Mouse (Mus musculus) limb, embryonic 13.5 days (tissue): Measurements from ENCODE around the gene Frg2f1. TPM values are rescaled to one million over a fixed set of nuclear protein-coding genes. Genes with fewer than 3 reads are reported as not detected.
"Not testable (repeated sequence)": the region's sequence is repeated elsewhere in the genome, so short reads cannot be mapped to it uniquely, and the experiment has no call there.

Source experiments
- ATAC-seq: fragments of 200-750 bp; cut with Nextera tagmentation; 2 replicates; pipeline ENCODE4 v1.8.0; 2017; ENCODE audit warnings: low read depth, moderate number of reproducible peaks, moderate TSS enrichment; ENCODE audit not compliant: low FRiP score
- H3K27ac ChIP-seq: fragments of 300-500 bp; sonication (generic); 2 replicates; pipeline ENCODE4 v1.5.1; 2015; ENCODE audit warnings: inconsistent platforms, mild to moderate bottlenecking, moderate library complexity
- H3K27me3 ChIP-seq: fragments of 300-500 bp; sonication (generic); 2 replicates; pipeline ENCODE4 v1.6.1; 2015; ENCODE audit warnings: mild to moderate bottlenecking, inconsistent platforms
- H3K36me3 ChIP-seq: fragments of 300-500 bp; sonication (generic); 2 replicates; pipeline ENCODE4 v1.6.1; 2015; ENCODE audit warnings: inconsistent platforms, mild to moderate bottlenecking, moderate library complexity
- H3K4me1 ChIP-seq: fragments of 300-500 bp; sonication (generic); 2 replicates; pipeline ENCODE4 v1.6.1; 2015; ENCODE audit warnings: inconsistent platforms
- H3K4me2 ChIP-seq: fragments of 300-500 bp; sonication (generic); replicated peaks from 2 replicates; pipeline ENCODE4 v1.6.1; 2015; ENCODE audit warnings: inconsistent platforms, mild to moderate bottlenecking, moderate library complexity
- H3K4me3 ChIP-seq: fragments of 300-500 bp; sonication (generic); 2 replicates; pipeline ENCODE4 v1.5.1; 2015; ENCODE audit warnings: moderate library complexity, mild to moderate bottlenecking, inconsistent platforms
- H3K9ac ChIP-seq: fragments of 300-500 bp; sonication (generic); 2 replicates; pipeline ENCODE4 v1.6.1; 2015; ENCODE audit warnings: mild to moderate bottlenecking, inconsistent platforms
- H3K9me3 ChIP-seq: fragments of 300-500 bp; sonication (generic); 2 replicates; pipeline ENCODE4 v1.6.1; 2016; ENCODE audit warnings: inconsistent platforms
- WGBS: fragments of 180-500 bp; shearing (Covaris S2); methylation state at CpG from one replicate; pipeline ENCODE4 v1.1.7; 2015; 5-methylcytosine and 5-hydroxymethylcytosine counted together
- polyA plus RNA-seq: library from polyadenylated mRNA; unstranded; fragments of >200 nt; fragmentation: Nextera tagmentation; extraction: Ambion mirVana; gene quantifications from 2 replicates; pipeline ENCODE4 v1.2.1, GENCODE M21; 2015

Frg2f1 gene
- polyA plus RNA-seq, 1 experiment from 2014 or later: 5.8 TPM

DNA sequence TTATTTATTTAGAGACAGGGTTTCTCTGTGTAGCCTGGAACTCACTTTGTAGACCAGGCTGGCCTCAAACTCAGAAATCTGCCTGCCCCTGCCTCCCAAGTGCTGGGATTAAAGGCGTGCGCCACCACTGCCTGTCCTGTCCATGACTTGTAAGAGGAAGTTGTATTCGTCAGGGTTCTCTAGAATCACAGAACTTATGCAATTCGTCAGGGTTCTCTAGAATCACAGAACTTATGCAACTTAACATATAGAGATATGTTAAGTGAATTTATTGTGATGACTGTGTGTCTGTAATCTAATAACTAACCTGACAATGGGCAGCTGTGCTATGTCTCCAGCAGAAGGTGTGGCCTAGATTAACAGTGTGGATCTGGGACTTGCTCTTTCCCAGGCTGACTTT is 2.7 kb downstream of the Frg2f1 start, which contains the start of gene Foxj3:
Gene Foxj3, plus strand, starts transcription at position 390 of the 400 bp plus-strand sequence.
- H3K9ac ChIP-seq, H3K27me3 ChIP-seq, H3K27ac ChIP-seq, ATAC-seq, H3K4me3 ChIP-seq, H3K36me3 ChIP-seq, H3K4me2 ChIP-seq, H3K9me3 ChIP-seq: not testable (repeated sequence)
- WGBS: 86% methylated on average over 4 of the region's 4 CpGs
- peaks cover 20% of the 10 kb centered on the region for H3K4me1 ChIP-seq

DNA sequence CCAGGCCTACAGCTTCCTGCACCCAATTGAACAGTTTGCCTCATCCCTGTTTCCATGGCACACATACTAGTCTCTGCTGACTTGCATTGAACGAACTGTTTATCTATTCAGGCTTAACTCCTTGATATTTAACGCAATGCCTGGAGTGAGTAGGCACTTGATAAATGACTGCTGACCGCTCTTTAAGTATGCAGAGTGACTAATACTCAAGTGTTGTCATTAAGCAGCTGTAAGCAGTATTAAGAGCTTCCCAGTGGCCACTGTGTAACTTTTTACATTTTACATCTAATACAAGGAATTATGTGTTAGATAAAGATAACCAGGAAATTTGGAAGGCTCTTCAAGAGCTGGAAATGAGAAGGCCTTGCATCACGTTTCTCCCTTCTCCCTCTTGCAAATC is 4.2 kb downstream of the Frg2f1 start:
- ATAC-seq: no peak
- 69% methylated on average over 4 of the region's 4 CpGs for WGBS

DNA sequence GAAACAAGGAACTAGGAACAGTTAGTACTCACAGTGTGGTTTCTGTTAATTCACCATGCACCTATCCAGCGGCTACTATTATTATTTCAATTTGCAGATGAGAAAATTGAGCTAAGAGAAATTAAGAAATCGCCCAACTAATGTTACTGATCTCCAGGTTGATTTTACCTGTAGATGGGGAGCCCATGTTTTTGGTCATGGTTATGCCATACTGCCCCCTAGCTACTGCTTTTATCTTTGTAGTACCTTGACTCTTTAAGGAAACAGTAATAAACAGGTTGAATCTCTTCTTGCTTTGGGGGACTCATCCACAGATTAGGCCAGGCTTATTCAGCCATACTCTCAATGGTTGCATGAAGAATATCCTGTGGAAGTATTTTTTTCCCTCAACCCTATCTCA is 7.5 kb downstream of the Frg2f1 start:
- Histone ChIP-seq H3K4me1 (no peaks in the 10 kb centered on the region), H3K9me3 (no peaks in the 10 kb centered on the region), H3K36me3 (no peaks in the 10 kb centered on the region), H3K4me3 (no peak overlapping the region), H3K27me3 (no peaks in the 10 kb centered on the region), H3K4me2 (no peak overlapping the region), H3K9ac (no peak overlapping the region), H3K27ac (no peak overlapping the region)
- WGBS: 66% methylated on average over 2 of the region's 2 CpGs
- no peak for ATAC-seq

More for the DNA sequence above, 4.2 kb downstream of the Frg2f1 start:
- Histone ChIP-seq H3K27ac (no peak overlapping the region), H3K36me3 (no peaks in the 10 kb centered on the region), H3K4me3 (no peak overlapping the region), H3K4me1 (peaks cover 9% of the 10 kb centered on the region), H3K9me3 (no peaks in the 10 kb centered on the region), H3K4me2 (no peak overlapping the region), H3K27me3 (no peaks in the 10 kb centered on the region), H3K9ac (no peak overlapping the region)

DNA sequence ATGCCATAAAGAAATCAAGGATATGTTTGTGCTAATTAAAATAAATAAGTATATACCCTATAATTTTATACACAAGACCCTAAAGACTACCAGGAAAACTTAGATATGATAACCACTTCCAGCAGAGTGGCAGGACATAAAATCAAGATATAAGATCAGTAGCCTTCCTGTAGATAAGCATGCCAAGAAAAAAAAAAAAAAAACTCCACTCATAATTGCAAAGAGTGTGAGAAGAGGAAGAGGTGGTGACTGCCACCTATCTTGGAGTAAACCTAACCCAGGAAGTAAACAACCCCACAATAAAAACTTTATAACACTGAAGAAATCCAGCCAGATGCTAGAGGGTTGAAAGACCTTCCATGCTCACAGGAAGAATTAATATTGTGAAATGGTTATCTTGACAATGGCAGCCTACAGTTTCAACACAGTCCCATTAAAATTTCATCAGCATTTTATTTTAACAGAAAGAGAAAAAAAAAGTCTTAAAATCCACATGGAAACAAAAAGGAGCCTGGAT is 12.9 kb downstream of the Frg2f1 start:
- H3K9me3 ChIP-seq: no peaks in the 10 kb centered on the region
- no peak for ATAC-seq
- no peaks in the 10 kb centered on the region for H3K36me3 ChIP-seq
- H3K9ac ChIP-seq: no peak overlapping the region
- H3K27me3 ChIP-seq: no peaks in the 10 kb centered on the region
- no peak overlapping the region for H3K4me3 ChIP-seq
- H3K4me2 ChIP-seq: no peak overlapping the region
- H3K27ac ChIP-seq: no peak overlapping the region
- H3K4me1 ChIP-seq: no peaks in the 10 kb centered on the region

DNA sequence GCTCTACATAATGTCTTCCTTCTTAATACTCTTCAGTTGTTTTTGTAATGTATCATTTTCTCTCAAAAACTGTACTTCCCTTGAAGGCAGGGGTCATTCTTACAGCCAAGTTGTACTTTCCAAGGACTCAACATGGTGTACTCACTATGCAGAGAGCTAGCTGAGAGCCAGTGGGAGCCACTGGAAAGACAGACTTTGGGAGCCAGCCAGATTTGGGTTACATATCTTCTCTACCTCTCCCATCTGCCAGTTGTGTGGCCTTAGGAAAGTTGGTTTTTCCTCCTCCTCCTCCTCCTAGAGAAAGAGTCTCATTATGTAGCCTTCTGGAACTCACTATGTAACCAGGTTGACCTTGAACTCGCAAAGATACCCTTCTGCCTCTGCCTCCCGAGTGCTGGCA is 14.9 kb downstream of the Frg2f1 start:
- H3K27ac ChIP-seq: no peak overlapping the region
- WGBS: 85% methylated on average over 2 of the region's 2 CpGs
- no peak overlapping the region for H3K4me2 ChIP-seq
- ATAC-seq: no peak
- H3K9ac ChIP-seq: no peak overlapping the region
- H3K9me3 ChIP-seq: no peaks in the 10 kb centered on the region
- H3K36me3 ChIP-seq: no peaks in the 10 kb centered on the region
- H3K27me3 ChIP-seq: no peaks in the 10 kb centered on the region
- H3K4me3 ChIP-seq: no peak overlapping the region
- no peaks in the 10 kb centered on the region for H3K4me1 ChIP-seq

DNA sequence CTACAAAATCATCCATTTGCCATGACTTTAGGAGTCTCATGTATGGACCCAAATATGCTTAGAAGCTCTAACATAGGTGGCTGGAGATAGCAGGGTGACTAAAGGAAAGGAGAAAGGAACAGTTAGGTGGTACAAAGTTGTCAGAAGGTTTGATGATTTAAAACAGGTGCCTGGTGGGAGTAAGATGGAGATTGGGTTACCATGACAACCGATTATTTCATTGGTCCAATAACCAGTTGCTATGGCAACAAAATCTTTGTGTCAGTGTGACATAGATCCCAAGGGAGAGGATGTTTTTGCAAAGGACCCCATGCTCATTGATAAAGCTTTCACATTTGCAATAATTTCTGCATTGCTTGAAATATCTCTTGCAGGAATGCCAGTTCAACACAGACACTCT is 15.3 kb downstream of the Frg2f1 start:
- Histone ChIP-seq H3K9me3 (no peaks in the 10 kb centered on the region), H3K27me3 (no peaks in the 10 kb centered on the region), H3K4me2 (no peak overlapping the region), H3K27ac (no peak overlapping the region), H3K36me3 (no peaks in the 10 kb centered on the region), H3K9ac (no peak overlapping the region), H3K4me3 (no peak overlapping the region), H3K4me1 (no peaks in the 10 kb centered on the region)
- 73% methylated on average over 1 of the region's 1 CpGs for WGBS
- ATAC-seq: no peak

DNA sequence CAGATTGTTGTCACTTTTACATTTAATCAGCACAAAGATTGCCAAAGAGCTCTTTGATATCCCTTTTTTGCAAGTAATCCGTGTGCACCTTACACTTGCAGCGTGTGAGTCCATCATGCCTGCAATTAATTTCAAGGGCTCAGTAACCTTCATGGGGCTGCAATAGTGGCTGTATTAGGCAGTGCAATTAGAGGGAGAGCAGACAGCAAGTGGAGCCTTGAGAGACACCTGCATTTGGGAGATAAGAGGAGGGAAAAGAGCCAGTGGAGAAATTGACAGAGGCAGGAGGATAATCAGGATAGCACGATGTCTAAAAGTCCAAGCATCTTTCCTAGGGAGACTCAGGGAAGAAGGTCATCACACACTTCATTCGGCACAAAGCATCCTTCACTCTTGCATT is 15.8 kb downstream of the Frg2f1 start:
- H3K4me1 ChIP-seq: no peaks in the 10 kb centered on the region
- no peak for ATAC-seq
- no peak overlapping the region for H3K4me2 ChIP-seq
- no peak overlapping the region for H3K9ac ChIP-seq
- no peaks in the 10 kb centered on the region for H3K27me3 ChIP-seq
- H3K27ac ChIP-seq: no peak overlapping the region
- WGBS: 84% methylated on average over 4 of the region's 4 CpGs
- H3K9me3 ChIP-seq: no peaks in the 10 kb centered on the region
- no peak overlapping the region for H3K4me3 ChIP-seq
- H3K36me3 ChIP-seq: no peaks in the 10 kb centered on the region

DNA sequence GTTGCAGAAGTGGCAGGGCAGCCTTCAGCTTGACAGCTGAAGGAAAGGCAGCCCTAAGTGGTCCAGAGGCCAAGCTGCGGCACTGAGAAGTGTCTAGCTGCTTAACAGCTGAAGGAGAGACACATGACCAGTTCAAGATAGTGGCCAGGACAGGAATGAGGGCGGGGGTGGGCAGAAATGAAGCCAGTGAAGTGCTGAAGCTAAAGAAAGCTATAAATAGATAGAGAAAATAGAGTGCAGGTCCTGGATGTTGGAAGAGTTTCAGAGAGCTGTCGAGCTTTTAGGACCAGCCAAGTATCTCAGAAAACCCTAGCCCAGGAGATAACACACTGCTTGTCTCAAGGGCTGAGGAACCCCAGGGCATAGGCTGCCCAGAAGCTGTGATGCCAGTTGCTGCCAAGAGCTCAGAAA is 26.6 kb downstream of the Frg2f1 start:
- no peaks in the 10 kb centered on the region for H3K27me3 ChIP-seq
- 68% methylated on average over 3 of the region's 3 CpGs for WGBS
- no peaks in the 10 kb centered on the region for H3K9me3 ChIP-seq
- no peak overlapping the region for H3K4me2 ChIP-seq
- no peak overlapping the region for H3K4me3 ChIP-seq
- H3K9ac ChIP-seq: no peak overlapping the region
- no peak overlapping the region for H3K27ac ChIP-seq
- no peaks in the 10 kb centered on the region for H3K4me1 ChIP-seq
- ATAC-seq: no peak
- H3K36me3 ChIP-seq: no peaks in the 10 kb centered on the region

DNA sequence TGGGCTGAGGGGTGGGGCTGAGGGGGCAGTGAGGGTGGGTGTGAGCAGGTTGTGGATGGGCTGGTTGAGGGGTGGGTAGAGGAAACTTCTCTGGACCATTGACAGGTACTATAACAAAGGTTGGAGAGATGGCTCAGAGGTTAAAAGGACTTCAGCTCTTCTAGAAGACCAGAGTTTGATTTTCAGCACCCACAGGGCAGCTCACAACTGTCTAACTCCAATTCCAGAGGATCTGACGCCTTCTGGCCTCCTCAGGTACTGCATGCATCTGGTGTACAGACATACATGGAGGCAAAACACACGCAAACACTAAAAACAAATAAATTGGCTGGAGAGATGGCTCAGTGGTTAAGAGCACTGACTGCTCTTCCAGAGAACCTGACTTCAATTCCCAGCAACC is 27.7 kb downstream of the Frg2f1 start:
- no peak for ATAC-seq
- 64% methylated on average over 2 of the region's 2 CpGs for WGBS
- H3K27ac ChIP-seq: no peak overlapping the region

DNA sequence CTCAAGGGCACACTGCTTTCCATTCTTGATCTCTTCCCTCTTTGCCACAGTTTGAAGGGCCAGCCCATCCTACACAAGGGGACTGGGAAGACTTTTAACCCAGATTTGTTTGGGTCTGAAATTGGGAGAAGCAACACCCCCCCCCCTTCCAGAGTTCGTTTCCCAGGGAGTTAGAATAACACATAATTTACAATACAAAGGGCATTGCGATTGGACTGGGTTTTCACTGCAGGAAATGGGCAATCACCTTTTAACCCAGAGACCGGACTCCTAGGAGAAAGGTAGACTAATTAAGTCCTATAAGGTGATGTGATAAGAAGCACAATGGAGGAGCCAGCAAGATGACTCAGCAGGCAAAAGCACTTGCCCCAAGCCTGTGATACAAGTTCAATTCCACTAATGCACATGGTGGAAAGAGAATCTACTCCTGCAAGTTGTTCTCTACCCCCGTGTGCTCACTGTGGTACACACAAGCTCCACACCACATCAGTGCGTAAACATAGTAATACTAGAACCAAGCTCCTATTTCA is 40.9 kb downstream of the Frg2f1 start:
- Histone ChIP-seq H3K9ac (no peak overlapping the region), H3K27me3 (peaks cover 13% of the 10 kb centered on the region), H3K27ac (no peak overlapping the region), H3K4me2 (no peak overlapping the region), H3K36me3 (no peaks in the 10 kb centered on the region), H3K4me3 (no peak overlapping the region), H3K9me3 (no peaks in the 10 kb centered on the region), H3K4me1 (no peaks in the 10 kb centered on the region)
- WGBS: 59% methylated on average over 5 of the region's 5 CpGs
- no peak for ATAC-seq

More for the DNA sequence above, 27.7 kb downstream of the Frg2f1 start:
- Histone ChIP-seq H3K4me2 (no peak overlapping the region), H3K27me3 (no peaks in the 10 kb centered on the region), H3K4me3 (no peak overlapping the region), H3K36me3 (no peaks in the 10 kb centered on the region), H3K9ac (no peak overlapping the region), H3K9me3 (no peaks in the 10 kb centered on the region), H3K4me1 (no peaks in the 10 kb centered on the region)

DNA sequence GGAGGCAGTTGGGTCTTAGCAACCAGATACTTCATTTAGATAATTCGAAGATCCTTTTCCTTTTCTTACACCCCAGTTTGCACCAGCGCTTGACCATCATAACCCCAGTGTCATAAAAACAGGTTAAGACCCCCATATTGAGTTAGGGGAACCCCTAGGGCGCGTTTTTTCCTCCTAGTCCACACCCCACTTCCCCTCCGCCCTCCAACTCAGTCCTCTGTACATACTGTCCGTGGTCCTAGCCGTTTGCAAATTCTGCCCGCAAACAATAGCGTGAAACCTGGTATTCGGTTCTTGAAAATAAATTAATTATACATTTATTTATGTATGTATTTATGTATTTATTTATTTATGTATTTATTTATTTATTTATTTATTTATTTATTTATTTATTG is 46.4 kb downstream of the Frg2f1 start:
- Histone ChIP-seq H3K27me3 (peaks cover 38% of the 10 kb centered on the region), H3K9ac (peak overlapping the region; percentile 62; the same call in 1 of the 2 replicates), H3K4me3 (peak overlapping the region; percentile 61), H3K36me3 (no peaks in the 10 kb centered on the region), H3K9me3 (no peaks in the 10 kb centered on the region), H3K27ac (no peak overlapping the region), H3K4me2 (peak overlapping the region; percentile 84), H3K4me1 (peaks cover 3% of the 10 kb centered on the region; the same call in 1 of the 2 replicates)
- 35% methylated on average over 10 of the region's 10 CpGs for WGBS
- ATAC-seq: no peak

DNA sequence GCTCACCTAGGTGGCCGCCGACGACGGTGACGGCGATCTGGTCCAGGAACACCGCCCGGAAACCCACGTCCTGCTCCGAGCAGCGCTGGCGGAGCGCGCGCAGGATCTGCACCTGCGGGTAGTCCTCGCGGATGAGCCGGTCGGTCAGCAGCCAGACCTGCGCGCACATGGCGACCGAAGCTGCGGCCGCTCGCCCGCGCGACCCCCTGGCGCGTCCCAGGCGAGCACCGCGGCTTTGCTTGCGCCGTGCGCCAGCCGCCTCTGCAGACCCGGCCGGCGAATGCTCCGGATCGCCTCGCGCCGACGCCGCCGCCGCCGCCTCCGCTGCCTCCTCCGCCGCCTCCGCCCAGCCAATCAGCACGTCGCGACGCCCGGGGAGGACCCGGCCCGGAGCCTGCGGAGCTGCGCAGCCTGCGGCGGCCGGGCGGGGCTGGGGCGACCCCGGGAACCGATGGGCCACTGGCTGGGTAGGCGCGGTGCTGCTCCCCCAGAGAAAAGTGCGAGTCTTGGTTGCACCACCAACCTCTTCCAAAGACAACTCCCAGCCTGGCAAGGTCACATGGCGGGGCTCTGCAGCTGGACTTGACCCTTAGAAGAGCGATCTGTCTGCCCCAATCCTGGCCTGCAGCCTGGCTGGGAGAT is 46.9 kb downstream of the Frg2f1 start, which contains the start of gene Rimkla:
Gene Rimkla, minus strand, starts transcription at position 338 of the 642 bp plus-strand sequence.
- Histone ChIP-seq H3K27me3 (peaks cover 38% of the 10 kb centered on the region), H3K4me3 (peak within 1 kb of the TSS; percentile 61), H3K4me1 (peaks cover 3% of the 10 kb centered on the region; the same call in 1 of the 2 replicates), H3K27ac (no peak within 1 kb of the TSS), H3K9me3 (no peaks in the 10 kb centered on the region), H3K36me3 (no peaks in the 10 kb centered on the region), H3K4me2 (peak within 1 kb of the TSS; percentile 84), H3K9ac (peak within 1 kb of the TSS; percentile 62)
- under 1% methylated on average over 67 of the region's 77 CpGs for WGBS
- peak; percentile 86 for ATAC-seq
